ENCODE assay signal across 11 mouse cellular contexts in genomic region chr7:16729563-16729962, GRCm38 (mm10). TPM values are rescaled to one million over a fixed set of nuclear protein-coding genes. Genes with fewer than 3 reads are reported as not detected.
DNase-seq lines count a peak whose midpoint lies in the region; ATAC-seq and TF ChIP-seq lines count a peak whose summit lies in the region.
"Not testable (repeated sequence)": the region's sequence is repeated elsewhere in the genome, so short reads cannot be mapped to it uniquely, and the experiment has no call there.
"Had no signal": no experiment of that assay in that cellular context is flagged by ENCODE, and none has a peak within 500 bp of the region (broad histone marks: within the 10 kb centered on the region; RNA-seq: fewer than 3 reads in every experiment).

No protein-coding gene starts in this region.

- intact Hi-C loops in gastrocnemius, adult 2 months (cut with DNase I) = loop anchor here (10.0 kb wide), 1 partner anchor 255 kb away; the partner anchor contains the start of gene Npas1

- ATAC-seq in hindbrain, embryonic 14.5 days (ENCODE audit: low FRiP score); stomach, embryonic 15.5 days (ENCODE audit: insufficient read depth, low FRiP score, low read depth): not testable (repeated sequence)
- peak; percentile 43; the same call in 1 of the 2 replicates for ATAC-seq in liver, embryonic 14.5 days (ENCODE audit: insufficient read depth)
- ATAC-seq in midbrain, embryonic 11.5 days (ENCODE audit: low FRiP score) = 0 out of 2 replicates have a peak, but pooled peaks have one; percentile 40

- not testable (repeated sequence) for TF ChIP-seq EP300 in ES-Bruce4 (IDR thresholded peaks at IDR 0.05; ENCODE audit: insufficient read depth, low read depth, low read length); liver, embryonic 14.5 days (IDR thresholded peaks at IDR 0.05; ENCODE audit: low read depth)

- peak overlapping the region; percentile 47; the same call in 1 of the 2 replicates for H3K27ac ChIP-seq in ES-Bruce4 (ENCODE audit: insufficient read depth, low read length)
- H3K27ac ChIP-seq in gastrocnemius, adult 2 months; hindbrain, embryonic 14.5 days; liver, embryonic 14.5 days; midbrain, embryonic 11.5 days (ENCODE audit: low read depth, low read length); stomach, embryonic 15.5 days: not testable (repeated sequence)

- not testable (repeated sequence) for TF ChIP-seq POLR2A in ES-Bruce4 (IDR thresholded peaks at IDR 0.05; ENCODE audit: insufficient read depth, low read length)

- peak overlapping the region; percentile 32 for H3K4me2 ChIP-seq in hindbrain, embryonic 14.5 days (replicated peaks)
- peak overlapping the region; percentile 24 for H3K4me2 ChIP-seq in liver, embryonic 14.5 days (ENCODE audit: low read depth)
- peak overlapping the region; percentile 4; the same call in 1 of the 2 replicates for H3K4me2 ChIP-seq in midbrain, embryonic 11.5 days
- peak overlapping the region; percentile 44 for H3K4me2 ChIP-seq in stomach, embryonic 15.5 days

- not testable (repeated sequence) for H3K4me1 ChIP-seq in ES-Bruce4 (ENCODE audit: control insufficient read depth, insufficient read depth, low read length); hindbrain, embryonic 14.5 days (replicated peaks; ENCODE audit: control insufficient read depth, insufficient read depth, low read length); midbrain, embryonic 11.5 days (ENCODE audit: control insufficient read depth, insufficient read depth, low read length); stomach, embryonic 15.5 days
- H3K4me1 ChIP-seq in liver, embryonic 14.5 days (replicated peaks; ENCODE audit: control insufficient read depth in 2 of 2, insufficient read depth in 2 of 2, low read length in 1 of 2) = peaks cover 3 to 14% of the 10 kb centered on the region in 2 experiments; a peak in 2 of 4 replicates

- not testable (repeated sequence) for H3K9me3 ChIP-seq in ES-Bruce4 (replicated peaks; ENCODE audit: control insufficient read depth, insufficient read depth, low read length, poor library complexity, severe bottlenecking); hindbrain, embryonic 14.5 days (ENCODE audit: control insufficient read depth, low read length); liver, embryonic 14.5 days (ENCODE audit: control insufficient read depth, low read length); midbrain, embryonic 11.5 days (ENCODE audit: control insufficient read depth, low read length); stomach, embryonic 15.5 days

- TF ChIP-seq CTCF in ES-Bruce4 (IDR thresholded peaks at IDR 0.05; ENCODE audit: low read depth, low read length); gastrocnemius, adult 2 months (IDR thresholded peaks at IDR 0.05); liver, embryonic 14.5 days (IDR thresholded peaks at IDR 0.05; ENCODE audit: low read depth): not testable (repeated sequence)

- H3K9ac ChIP-seq in ES-Bruce4 (ENCODE audit: low read depth, poor library complexity, severe bottlenecking) = peak overlapping the region; percentile 47; the same call in 1 of the 2 replicates
- H3K9ac ChIP-seq in hindbrain, embryonic 14.5 days; liver, embryonic 14.5 days (replicated peaks); midbrain, embryonic 11.5 days (ENCODE audit: low read length); stomach, embryonic 15.5 days: not testable (repeated sequence)

- not testable (repeated sequence) for H3K27me3 ChIP-seq in ES-Bruce4 (ENCODE audit: control insufficient read depth, insufficient read depth, low read length, poor library complexity, severe bottlenecking); hindbrain, embryonic 14.5 days (ENCODE audit: control insufficient read depth, insufficient read depth, low read length); liver, embryonic 14.5 days (ENCODE audit: control insufficient read depth, insufficient read depth, low read length); midbrain, embryonic 11.5 days (ENCODE audit: control insufficient read depth, insufficient read depth, low read length); stomach, embryonic 15.5 days (replicated peaks)

- not testable (repeated sequence) for H3K36me3 ChIP-seq in ES-Bruce4 (ENCODE audit: control insufficient read depth, insufficient read depth, low read length, poor library complexity, severe bottlenecking); hindbrain, embryonic 14.5 days (replicated peaks; ENCODE audit: control insufficient read depth, insufficient read depth); liver, embryonic 14.5 days (replicated peaks; ENCODE audit: control insufficient read depth, insufficient read depth, low read depth); midbrain, embryonic 11.5 days (ENCODE audit: control insufficient read depth, insufficient read depth, low read length); stomach, embryonic 15.5 days

- peak; percentile 79 for DNase-seq in embryo, embryonic 10.5 days (ENCODE audit: low spot score)
- DNase-seq in gastrocnemius, adult 2 months; hindbrain, embryonic 14.5 days (ENCODE audit: low spot score); liver, embryonic 14.5 days (ENCODE audit: low read depth in 3 of 3, low spot score in 3 of 3); midbrain, embryonic 11.5 days (ENCODE audit: low spot score, missing footprints): not testable (repeated sequence)
- DNase-seq in kidney, postnatal 10 days = peak; percentile 55

- peak overlapping the region; percentile 64 for H3K4me3 ChIP-seq in ES-Bruce4 (ENCODE audit: low read depth, low read length)
- H3K4me3 ChIP-seq in gastrocnemius, adult 2 months = 0 out of 2 replicates have a peak overlapping the region, but pooled peaks have one; percentile 11
- H3K4me3 ChIP-seq in hindbrain, embryonic 14.5 days (replicated peaks; ENCODE audit: low read length); liver, embryonic 14.5 days (ENCODE audit: insufficient read depth in 1 of 2, low read depth in 2 of 2, low read length in 2 of 2); midbrain, embryonic 11.5 days (ENCODE audit: low read depth, low read length): not testable (repeated sequence)
- H3K4me3 ChIP-seq in stomach, embryonic 15.5 days (replicated peaks) = peak overlapping the region; percentile 12

- 6% methylated on average over 7 of the region's 7 CpGs for WGBS in hindbrain, embryonic 14.5 days
- WGBS in liver, embryonic 14.5 days (ENCODE audit: insufficient replicate concordance) = 2% methylated on average over 7 of the region's 7 CpGs
- 11% methylated on average over 7 of the region's 7 CpGs for WGBS in midbrain, embryonic 11.5 days
- WGBS in stomach, embryonic 15.5 days = 1% methylated on average over 7 of the region's 7 CpGs

RNA-seq across cellular contexts. Expression of gene Ceacam9, which starts 7.8 kb away (rescaled TPM):
- polyA plus RNA-seq in ES-Bruce4 (2011; ENCODE audit: insufficient read depth, insufficient read length, low read depth, missing spikeins) = not detected in 2 replicates
- total RNA-seq in gastrocnemius, adult 2 months (2021) = not detected
- polyA plus RNA-seq in hindbrain, embryonic 14.5 days (2014; fragmentation: Nextera tagmentation; extraction: Ambion mirVana) = 0.34 TPM in 1 of 2 replicates, not detected in the other
- polyA plus RNA-seq in liver, embryonic 14.5 days (2012; rRNA removed) = not detected in 2 replicates
- polyA plus RNA-seq in liver, embryonic 14.5 days (2014; fragmentation: Nextera tagmentation; extraction: Ambion mirVana) = not detected in 2 replicates
- polyA plus RNA-seq in midbrain, embryonic 11.5 days (2014; fragmentation: Nextera tagmentation; extraction: Ambion mirVana) = not detected in 2 replicates
- polyA plus RNA-seq in stomach, embryonic 15.5 days (2015; fragmentation: Nextera tagmentation; extraction: Ambion mirVana) = not detected in 2 replicates
- total RNA-seq: adrenal gland, postnatal 25 days; heart, postnatal 36 days had no signal

RNA-seq across cellular contexts. Expression of gene Ap2s1, which starts 8.6 kb away (rescaled TPM):
- polyA plus RNA-seq in ES-Bruce4 (2011; ENCODE audit: insufficient read depth, insufficient read length, low read depth, missing spikeins) = 88.3 and 91.5 TPM in 2 replicates
- 10 to 100 TPM; 49.6 to 56.4 TPM for total RNA-seq in gastrocnemius, adult 2 months (2021)
- polyA plus RNA-seq in hindbrain, embryonic 14.5 days (2014; fragmentation: Nextera tagmentation; extraction: Ambion mirVana) = 446 and 463 TPM in 2 replicates
- 165 and 175 TPM in 2 replicates for polyA plus RNA-seq in liver, embryonic 14.5 days (2012; rRNA removed)
- 176 and 198 TPM in 2 replicates for polyA plus RNA-seq in liver, embryonic 14.5 days (2014; fragmentation: Nextera tagmentation; extraction: Ambion mirVana)
- polyA plus RNA-seq in midbrain, embryonic 11.5 days (2014; fragmentation: Nextera tagmentation; extraction: Ambion mirVana) = 277 and 300 TPM in 2 replicates
- 251 and 272 TPM in 2 replicates for polyA plus RNA-seq in stomach, embryonic 15.5 days (2015; fragmentation: Nextera tagmentation; extraction: Ambion mirVana)

RNA-seq across cellular contexts. Expression of gene Slc1a5, which starts 51.6 kb away (rescaled TPM):
- 101 and 108 TPM in 2 replicates for polyA plus RNA-seq in ES-Bruce4 (2011; ENCODE audit: insufficient read depth, insufficient read length, low read depth, missing spikeins)
- 10 to 100 TPM; 11.0 to 14.6 TPM for total RNA-seq in gastrocnemius, adult 2 months (2021)
- polyA plus RNA-seq in hindbrain, embryonic 14.5 days (2014; fragmentation: Nextera tagmentation; extraction: Ambion mirVana) = 5.9 and 6.8 TPM in 2 replicates
- 157 and 160 TPM in 2 replicates for polyA plus RNA-seq in liver, embryonic 14.5 days (2012; rRNA removed)
- 61.7 and 67.3 TPM in 2 replicates for polyA plus RNA-seq in liver, embryonic 14.5 days (2014; fragmentation: Nextera tagmentation; extraction: Ambion mirVana)
- polyA plus RNA-seq in midbrain, embryonic 11.5 days (2014; fragmentation: Nextera tagmentation; extraction: Ambion mirVana) = 20.7 and 23.2 TPM in 2 replicates
- 64.2 and 66.3 TPM in 2 replicates for polyA plus RNA-seq in stomach, embryonic 15.5 days (2015; fragmentation: Nextera tagmentation; extraction: Ambion mirVana)

RNA-seq across cellular contexts. Expression of gene Ceacam15, which starts 54.1 kb away (rescaled TPM):
- not detected in 2 replicates for polyA plus RNA-seq in ES-Bruce4 (2011; ENCODE audit: insufficient read depth, insufficient read length, low read depth, missing spikeins)
- total RNA-seq in gastrocnemius, adult 2 months (2021) = not detected
- polyA plus RNA-seq in hindbrain, embryonic 14.5 days (2014; fragmentation: Nextera tagmentation; extraction: Ambion mirVana) = not detected in 2 replicates
- polyA plus RNA-seq in liver, embryonic 14.5 days (2012; rRNA removed) = not detected in 2 replicates
- not detected in 2 replicates for polyA plus RNA-seq in liver, embryonic 14.5 days (2014; fragmentation: Nextera tagmentation; extraction: Ambion mirVana)
- not detected in 2 replicates for polyA plus RNA-seq in midbrain, embryonic 11.5 days (2014; fragmentation: Nextera tagmentation; extraction: Ambion mirVana)
- polyA plus RNA-seq in stomach, embryonic 15.5 days (2015; fragmentation: Nextera tagmentation; extraction: Ambion mirVana) = not detected in 2 replicates
- total RNA-seq: adrenal gland, postnatal 25 days; heart, postnatal 36 days; left cerebral cortex, adult 2 months had no signal
